Mouse (Mus musculus): ENCODE measurements at regions not wholly inside any gene's neighbourhood (a gene's known extent, or its start where the extent isn't known, plus 50 kb on each side); places are given as distances from the start of the nearest gene placed in this dataset.
"Not testable (repeated sequence)": the region's sequence is repeated elsewhere in the genome, so short reads cannot be mapped to it uniquely, and the experiment has no call there.

GRCm38 (mm10) chr11:52460190-52460780 is 64.1 kb downstream of the 9530068E07Rik start:
- intact Hi-C loops (cut with DNase I), result no loop called here
- DNase-seq (ENCODE audit: low spot score in 2 of 2), result no peak

DNA sequence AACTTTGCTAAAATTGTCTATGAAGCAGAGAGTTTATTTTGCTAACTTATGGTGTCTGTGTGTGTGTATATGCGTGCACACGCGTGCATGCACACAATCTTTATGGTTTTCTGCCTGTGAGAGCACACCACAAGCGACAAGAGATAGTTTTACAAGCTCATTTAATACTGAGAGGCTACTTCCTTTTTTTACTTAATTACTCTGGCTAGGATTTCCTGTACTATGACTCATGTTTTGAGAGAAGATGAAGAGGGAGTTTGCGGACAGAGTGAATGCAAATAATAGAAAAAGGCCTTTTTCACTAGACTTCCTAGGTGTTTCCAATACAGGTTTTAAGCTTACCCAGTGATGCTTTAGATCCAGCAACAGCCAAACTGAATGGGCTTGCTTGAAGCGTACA is 74.9 kb downstream of the 9530068E07Rik start:
- intact Hi-C loops (cut with DNase I); DNase-seq (ENCODE audit: low spot score in 2 of 2): not testable (repeated sequence)

DNA sequence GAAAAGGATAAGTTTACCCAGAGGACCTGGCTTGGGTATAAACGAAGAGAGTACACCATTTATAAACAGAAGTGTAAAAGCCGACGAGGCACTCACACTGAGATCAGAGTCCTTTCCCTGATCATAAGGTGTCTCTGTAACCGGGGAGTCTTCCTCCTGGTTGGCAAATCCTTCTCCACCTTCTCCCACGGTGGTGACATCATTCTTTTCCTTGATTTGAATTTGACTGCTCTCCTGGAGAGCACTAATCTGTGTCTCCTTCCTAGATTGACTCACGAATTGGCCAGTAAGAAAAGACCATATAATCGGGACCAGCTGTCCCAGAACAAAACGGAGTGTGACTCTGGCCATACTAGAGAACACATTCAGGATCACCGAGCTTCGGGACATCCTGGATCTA is 83.9 kb downstream of the 9530068E07Rik start:
- DNase-seq (ENCODE audit: low spot score in 2 of 2); intact Hi-C loops (cut with DNase I): not testable (repeated sequence)

GRCm38 (mm10) chr11:52480694-52481093 is 84.5 kb downstream of the 9530068E07Rik start:
- DNase-seq (ENCODE audit: low spot score in 2 of 2); intact Hi-C loops (cut with DNase I): not testable (repeated sequence)

DNA sequence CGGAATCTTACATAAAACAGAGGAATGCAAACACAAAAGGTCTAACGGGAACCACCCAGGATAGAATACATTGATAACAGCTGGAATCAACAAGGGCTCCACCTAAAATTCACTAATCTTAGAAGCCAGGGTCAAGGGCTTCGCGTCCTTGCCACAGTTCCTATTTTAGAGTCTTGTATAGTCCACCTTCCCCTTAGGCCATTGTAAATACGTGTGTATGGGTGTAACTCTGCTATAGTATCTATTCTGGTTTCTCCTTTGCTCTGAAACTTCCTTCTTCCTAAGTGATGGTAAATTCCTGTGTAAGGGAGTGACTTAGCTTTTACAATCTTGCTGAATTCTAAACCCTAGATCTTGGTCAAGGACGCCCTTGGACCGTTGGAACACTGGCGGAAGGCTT is 87.3 kb downstream of the 9530068E07Rik start:
- intact Hi-C loops (cut with DNase I); DNase-seq (ENCODE audit: low spot score in 2 of 2): not testable (repeated sequence)

- intact Hi-C loops (cut with DNase I); DNase-seq (ENCODE audit: low spot score in 2 of 2): not testable (repeated sequence)
These were observed 92.3 kb downstream of the 9530068E07Rik start for GRCm38 (mm10) chr11:52488538-52488937.

DNA sequence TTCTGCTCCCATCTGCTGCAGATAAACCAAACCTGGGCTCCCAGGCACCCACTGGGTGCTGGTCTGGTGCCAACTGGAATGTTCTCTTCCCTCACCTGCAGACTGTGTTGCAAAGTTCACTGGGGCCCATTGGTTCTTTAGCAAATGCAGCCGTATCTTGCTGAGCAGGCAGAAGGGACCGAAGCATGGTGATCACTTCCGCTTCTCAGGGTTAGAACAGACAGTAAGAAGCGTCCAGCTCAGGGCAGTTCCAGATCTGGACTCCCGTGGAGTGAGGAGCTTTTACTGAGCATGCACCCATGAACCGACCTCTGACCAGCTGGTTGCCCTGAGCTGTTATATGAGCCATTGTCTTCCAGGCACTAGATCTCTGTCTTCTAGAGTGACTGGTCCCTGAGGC is 97.1 kb downstream of the 9530068E07Rik start:
- intact Hi-C loops (cut with DNase I), result no loop called here
- DNase-seq (ENCODE audit: low spot score in 2 of 2), result no peak

DNA sequence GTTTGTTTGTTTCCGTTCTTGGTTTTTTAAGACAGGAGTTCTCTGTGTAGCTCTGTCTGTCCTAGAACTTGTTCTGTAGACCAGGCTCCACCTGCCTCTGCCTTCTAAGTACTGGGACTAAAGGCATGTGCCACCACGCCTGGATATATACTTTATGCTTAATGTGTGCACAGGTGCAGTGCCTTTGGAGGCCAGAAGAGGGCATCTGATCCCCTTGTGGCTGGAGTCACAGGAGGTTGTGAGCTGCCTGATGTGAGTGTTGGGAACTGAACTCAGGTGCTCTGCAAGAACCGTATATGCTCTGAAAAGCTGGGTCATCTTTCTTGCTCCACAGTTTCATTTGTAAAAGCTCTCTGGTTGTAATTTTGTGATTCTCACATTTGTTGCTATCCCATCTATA is 100.7 kb downstream of the 9530068E07Rik start:
- no peak for DNase-seq (ENCODE audit: low spot score in 2 of 2)
- intact Hi-C loops (cut with DNase I), result no loop called here

DNA sequence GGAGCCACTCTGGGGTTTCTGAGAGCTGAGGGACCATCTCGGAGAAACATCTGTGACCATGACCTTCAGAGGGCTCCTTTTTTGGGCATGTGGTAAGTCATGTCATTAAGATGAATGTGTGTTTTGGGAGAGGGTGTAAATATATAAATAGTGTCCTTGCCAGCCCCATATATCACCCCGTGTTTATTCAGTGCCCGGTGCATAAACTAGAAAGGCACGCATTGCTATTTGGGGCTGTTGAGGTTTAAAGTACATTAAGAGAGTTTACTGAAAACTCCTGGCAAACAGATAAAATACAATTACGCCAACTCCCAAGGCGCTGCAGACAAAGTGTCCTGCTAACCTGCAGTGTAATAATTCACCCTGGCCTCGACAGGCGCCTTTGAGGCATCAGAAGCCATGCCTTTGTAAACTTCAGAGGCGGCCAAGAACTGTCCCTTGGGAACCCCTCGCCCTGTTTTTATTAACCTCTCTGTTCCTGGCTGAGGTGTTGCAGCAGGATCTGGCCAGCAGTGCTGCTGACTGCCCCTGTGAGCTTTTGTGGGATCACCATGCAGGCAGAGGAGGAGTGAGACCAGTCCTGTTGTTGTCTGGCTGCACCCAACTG is 106.6 kb downstream of the 9530068E07Rik start:
- intact Hi-C loops (cut with DNase I), result no loop called here
- no peak for DNase-seq (ENCODE audit: low spot score in 2 of 2)

DNA sequence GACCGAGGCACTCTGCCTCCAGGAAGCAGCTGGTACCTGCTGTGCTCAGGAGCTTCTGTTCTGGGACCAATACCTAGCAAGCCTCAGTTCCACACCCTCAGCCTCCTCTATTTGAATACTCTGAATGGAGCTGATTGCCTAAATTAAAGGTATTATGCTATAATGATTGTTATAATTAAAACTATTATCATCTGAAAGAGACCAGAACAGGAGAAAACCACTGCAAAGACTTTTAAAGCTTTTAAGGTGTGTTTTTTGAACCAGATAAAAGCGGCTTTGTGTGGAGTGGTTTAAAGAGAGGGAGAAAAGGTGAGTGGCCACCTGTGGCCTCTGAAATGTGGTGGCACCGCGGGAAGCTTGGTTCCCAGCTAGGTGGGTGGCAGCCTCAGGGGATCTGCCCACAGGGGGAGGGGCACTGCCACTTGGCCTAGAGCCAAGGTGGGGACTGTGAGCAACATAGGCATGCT is 115.6 kb downstream of the 9530068E07Rik start:
- DNase-seq (ENCODE audit: low spot score in 2 of 2), result no peak
- intact Hi-C loops (cut with DNase I), result no loop called here

GRCm38 (mm10) chr11:52517330-52517729 is 121.1 kb downstream of the 9530068E07Rik start:
- intact Hi-C loops (cut with DNase I), result no loop called here
- no peak for DNase-seq (ENCODE audit: low spot score in 2 of 2)

DNA sequence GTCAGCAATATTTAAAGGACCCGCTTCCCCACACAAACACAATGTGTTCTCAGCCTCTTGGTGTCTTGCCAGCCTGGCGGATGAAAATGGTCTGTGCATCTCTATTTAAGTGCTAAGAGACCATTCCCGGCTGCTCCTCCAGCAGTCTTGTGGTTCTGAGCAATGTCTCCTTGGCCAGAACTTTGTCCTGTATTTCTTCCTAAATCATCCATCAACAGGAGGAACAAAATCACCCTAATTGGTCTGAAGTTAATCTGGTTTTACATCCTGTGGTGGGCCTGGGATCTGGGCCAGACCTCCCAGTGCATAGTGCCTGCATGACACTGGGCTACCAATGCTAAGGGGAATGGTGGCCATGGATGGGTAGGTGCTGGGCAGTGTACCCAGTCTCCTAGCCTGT is 123.6 kb downstream of the 9530068E07Rik start:
- DNase-seq (ENCODE audit: low spot score in 2 of 2), result no peak
- intact Hi-C loops (cut with DNase I), result no loop called here

GRCm38 (mm10) chr11:52521879-52522278 is 125.7 kb downstream of the 9530068E07Rik start:
- intact Hi-C loops (cut with DNase I), result loop anchor here (2.0 kb wide), 1 partner anchor 243 kb away; the partner anchor contains the start of gene Fstl4

GRCm38 (mm10) chr11:52522384-52522783 is 126.2 kb downstream of the 9530068E07Rik start:
- DNase-seq (ENCODE audit: low spot score in 2 of 2), result no peak
- intact Hi-C loops (cut with DNase I), result loop anchor here (2.0 kb wide), 1 partner anchor 242 kb away; the partner anchor contains the start of gene Fstl4

More at GRCm38 (mm10) chr11:52521879-52522278, 125.7 kb downstream of the 9530068E07Rik start:
- DNase-seq (ENCODE audit: low spot score in 2 of 2), result peak; percentile 54 to 60

- no peak for DNase-seq (ENCODE audit: low spot score in 2 of 2)
- intact Hi-C loops (cut with DNase I), result loop anchor here (2.0 kb wide), 1 partner anchor 242 kb away; the partner anchor contains the start of gene Fstl4
These were observed 127.0 kb downstream of the 9530068E07Rik start for GRCm38 (mm10) chr11:52523191-52523590.

GRCm38 (mm10) chr11:52523671-52524070 is 127.4 kb downstream of the 9530068E07Rik start:
- DNase-seq (ENCODE audit: low spot score in 2 of 2), result no peak
- intact Hi-C loops (cut with DNase I), result loop anchor here (2.0 kb wide), 1 partner anchor 241 kb away; the partner anchor contains the start of gene Fstl4

GRCm38 (mm10) chr11:52525446-52525845 is 129.2 kb downstream of the 9530068E07Rik start:
- peak in 1 of 2 experiments; percentile 36 for DNase-seq (ENCODE audit: low spot score in 2 of 2)

DNA sequence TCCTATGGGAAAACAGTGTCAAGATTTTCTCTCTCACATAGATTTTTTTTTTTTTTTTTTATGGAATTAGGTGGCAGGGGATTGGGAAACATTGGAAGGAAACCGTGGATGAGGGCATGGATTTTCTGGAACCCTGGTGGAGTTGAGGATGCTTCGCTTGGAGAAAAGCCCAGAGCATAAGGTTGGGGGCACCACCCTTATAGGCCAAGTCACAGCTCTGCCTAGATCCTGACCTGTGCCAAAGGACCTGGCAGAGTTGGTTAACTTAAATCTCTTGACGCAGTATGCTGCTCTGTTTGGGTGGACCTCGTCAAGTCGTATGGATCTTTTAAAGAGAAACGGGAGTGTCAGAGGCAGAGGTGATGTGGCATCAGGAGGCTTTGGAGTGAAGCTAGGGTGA is 130.1 kb downstream of the 9530068E07Rik start:
- intact Hi-C loops (cut with DNase I), result no loop called here
- no peak for DNase-seq (ENCODE audit: low spot score in 2 of 2)

More at GRCm38 (mm10) chr11:52525446-52525845, 129.2 kb downstream of the 9530068E07Rik start:
- intact Hi-C loops (cut with DNase I), result no loop called here

DNA sequence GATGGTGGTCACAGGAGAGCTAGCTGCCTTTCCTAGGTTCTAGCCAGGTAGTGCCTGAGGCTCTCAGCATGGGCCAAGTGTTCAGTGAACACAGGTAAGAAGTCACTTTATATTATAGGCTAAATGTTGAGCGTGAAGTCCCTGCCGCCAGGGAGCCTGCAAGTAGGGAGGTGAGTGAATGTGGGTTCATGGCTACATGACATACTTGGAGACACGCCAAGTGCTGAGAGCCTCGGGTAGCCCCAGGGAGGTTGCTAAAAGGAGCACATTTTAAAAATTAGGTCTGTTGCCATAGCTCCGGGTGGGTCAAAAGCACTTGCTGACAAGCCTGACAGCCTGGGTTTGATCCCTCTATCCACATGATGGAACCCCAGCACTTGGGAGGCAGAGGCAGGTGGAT is 137.2 kb downstream of the 9530068E07Rik start:
- DNase-seq (ENCODE audit: low spot score in 2 of 2), result no peak
- intact Hi-C loops (cut with DNase I), result no loop called here

GRCm38 (mm10) chr11:52534586-52534985 is 138.4 kb downstream of the 9530068E07Rik start:
- peak in 1 of 2 experiments; percentile 32 for DNase-seq (ENCODE audit: low spot score in 2 of 2)
- intact Hi-C loops (cut with DNase I), result no loop called here

DNA sequence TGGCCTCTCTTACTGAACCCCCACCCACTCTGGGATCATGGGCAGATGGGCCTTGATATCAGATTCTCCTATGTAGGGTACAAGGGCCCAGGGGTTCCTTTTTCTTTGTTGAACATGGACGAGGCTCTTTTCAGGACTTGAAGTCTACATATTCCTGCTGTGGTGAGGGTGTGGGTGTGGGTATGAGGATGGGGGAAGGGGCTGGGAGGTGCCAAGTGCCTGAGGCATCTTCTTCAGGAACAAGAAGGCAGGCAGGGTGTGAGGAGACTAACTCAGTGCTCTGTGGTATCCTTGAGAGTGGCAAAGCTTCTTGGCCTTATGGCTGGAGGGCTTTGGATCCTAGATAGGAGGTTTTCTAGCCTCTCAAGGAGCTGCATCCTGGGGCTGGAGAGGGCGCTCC is 140.0 kb downstream of the 9530068E07Rik start:
- peak; percentile 32 to 43 for DNase-seq (ENCODE audit: low spot score in 2 of 2)

More for the DNA sequence above, 140.0 kb downstream of the 9530068E07Rik start:
- intact Hi-C loops (cut with DNase I), result loop anchor here (2.0 to 5.0 kb wide), 2 partner anchors 103 to 111 kb away; no protein-coding TSS in a partner anchor

Data from left cerebral cortex, postnatal 36 days (tissue).